Mouse (Mus musculus) CH12.LX (cell line): ENCODE data around the gene Moxd1.

Source experiments
- CTCF ChIP-seq, 2 experiments: IDR thresholded peaks in 1 of 2; conservative IDR thresholded peaks in 1 of 2; 2 replicates each; pipeline ENCODE4 v1.5.1; 2011 to 2012; ENCODE audit warnings: low read depth in 2 of 2, low read length in 2 of 2, improper control_type of control experiment in 1 of 2, inconsistent platforms in 1 of 2, mild to moderate bottlenecking in 1 of 2, moderate library complexity in 1 of 2
- E2F4 ChIP-seq: IDR thresholded peaks from 2 replicates; pipeline ENCODE4 v1.6.1; 2011; ENCODE audit warnings: low read depth, low read length, improper control_type of control experiment; ENCODE audit not compliant: insufficient replicate concordance
- ELF1 ChIP-seq: IDR thresholded peaks from 2 replicates; pipeline ENCODE4 v1.6.1; 2014; ENCODE audit warnings: low read depth, mild to moderate bottlenecking, inconsistent platforms, low read length, improper control_type of control experiment
- EP300 ChIP-seq: IDR thresholded peaks from 2 replicates; pipeline ENCODE4 v1.6.1; 2011; ENCODE audit warnings: low read length, improper control_type of control experiment
- GABPA ChIP-seq: IDR thresholded peaks from 2 replicates; pipeline ENCODE4 v1.6.1; 2012; ENCODE audit warnings: low read depth, low read length, improper control_type of control experiment, inconsistent platforms; ENCODE audit not compliant: insufficient replicate concordance
- JUND ChIP-seq: conservative IDR thresholded peaks from 2 replicates; pipeline ENCODE4 v1.6.1; 2011; ENCODE audit warnings: low read depth, low read length, improper control_type of control experiment
- MAFK ChIP-seq: IDR thresholded peaks from 2 replicates; pipeline ENCODE4 v1.6.1; 2011; ENCODE audit warnings: low read length, improper control_type of control experiment; ENCODE audit not compliant: insufficient replicate concordance
- MAX ChIP-seq: IDR thresholded peaks from 2 replicates; pipeline ENCODE4 v1.6.1; 2011; ENCODE audit warnings: low read length, improper control_type of control experiment
- MAZ ChIP-seq: IDR thresholded peaks from 2 replicates; pipeline ENCODE4 v1.6.1; 2012; ENCODE audit warnings: low read depth, mild to moderate bottlenecking, inconsistent platforms, low read length, improper control_type of control experiment, moderate library complexity
- POLR2A ChIP-seq: IDR thresholded peaks from 2 replicates; pipeline ENCODE4 v1.6.1; 2011; ENCODE audit warnings: low read depth, mild to moderate bottlenecking, improper control_type of control experiment, low read length
- SMC3 ChIP-seq: IDR thresholded peaks from 2 replicates; pipeline ENCODE4 v1.6.1; 2011; ENCODE audit warnings: low read depth, low read length, improper control_type of control experiment

- TF ChIP-seq CTCF (conservative IDR thresholded peaks at IDR 0.05 in 1 of 2, IDR thresholded peaks at IDR 0.05 in 1 of 2; ENCODE audit: low read depth in 2 of 2, low read length in 2 of 2) (no peak), E2F4 (no peak), EP300 (no peak), MAX (no peak), POLR2A (no peak), JUND (no peak), SMC3 (no peak), MAZ (no peak), ELF1 (no peak), GABPA (no peak), MAFK (no peak)
Measured at GRCm38 (mm10) chr10:24210075-24210474, 13.2 kb upstream of the Moxd1 start.
